Mouse (Mus musculus): ENCODE results near the gene Dr1. TPM values are rescaled to one million over a fixed set of nuclear protein-coding genes. Genes with fewer than 3 reads are reported as not detected.

Dr1 gene
- polyA plus RNA-seq (2014; fragmentation: Illumina TruSeq; extraction: RNeasy Lipid Tissue Mini Kit (QIAGEN cat#74804); ENCODE audit: low read depth, low replicate concordance), result 187 TPM

GRCm38 (mm10) chr5:108268127-108269062 is at the start of gene Dr1:
Dr1 (plus strand) TSS chr5:108268897.

GRCm38 (mm10) chr5:108312224-108313064 is 43.7 kb downstream of the Dr1 start, which contains the start of gene Pigg:
Pigg (plus strand) TSS chr5:108312609.

Other genes starting within 250 kb of the Dr1 start
- gene Mtf2, start 203.2 kb upstream of the Dr1 start, polyA plus RNA-seq (2014; fragmentation: Illumina TruSeq; extraction: RNeasy Lipid Tissue Mini Kit (QIAGEN cat#74804); ENCODE audit: low read depth, low replicate concordance), result 119 TPM
- gene Tmed5, start 136.3 kb upstream of the Dr1 start, polyA plus RNA-seq (2014; fragmentation: Illumina TruSeq; extraction: RNeasy Lipid Tissue Mini Kit (QIAGEN cat#74804); ENCODE audit: low read depth, low replicate concordance), result 28.1 TPM
- 37.5 TPM for gene Ccdc18, start 136.0 kb upstream of the Dr1 start, polyA plus RNA-seq (2014; fragmentation: Illumina TruSeq; extraction: RNeasy Lipid Tissue Mini Kit (QIAGEN cat#74804); ENCODE audit: low read depth, low replicate concordance)
- 12.3 TPM for gene Pigg, start 43.7 kb downstream of the Dr1 start, polyA plus RNA-seq (2014; fragmentation: Illumina TruSeq; extraction: RNeasy Lipid Tissue Mini Kit (QIAGEN cat#74804); ENCODE audit: low read depth, low replicate concordance)
- not detected for gene Gm42517, start 99.0 kb downstream of the Dr1 start, polyA plus RNA-seq (2014; fragmentation: Illumina TruSeq; extraction: RNeasy Lipid Tissue Mini Kit (QIAGEN cat#74804); ENCODE audit: low read depth, low replicate concordance)
- gene Pde6b, start 119.5 kb downstream of the Dr1 start, polyA plus RNA-seq (2014; fragmentation: Illumina TruSeq; extraction: RNeasy Lipid Tissue Mini Kit (QIAGEN cat#74804); ENCODE audit: low read depth, low replicate concordance), result 0.04 TPM
- gene Atp5k, start 165.6 kb downstream of the Dr1 start, polyA plus RNA-seq (2014; fragmentation: Illumina TruSeq; extraction: RNeasy Lipid Tissue Mini Kit (QIAGEN cat#74804); ENCODE audit: low read depth, low replicate concordance), result 30.3 TPM
- gene Mfsd7a, start 180.0 kb downstream of the Dr1 start, polyA plus RNA-seq (2014; fragmentation: Illumina TruSeq; extraction: RNeasy Lipid Tissue Mini Kit (QIAGEN cat#74804); ENCODE audit: low read depth, low replicate concordance), result 0.08 TPM
- gene Pcgf3, start 192.3 kb downstream of the Dr1 start, polyA plus RNA-seq (2014; fragmentation: Illumina TruSeq; extraction: RNeasy Lipid Tissue Mini Kit (QIAGEN cat#74804); ENCODE audit: low read depth, low replicate concordance), result 9.6 TPM

All from testis, adult 10 weeks (tissue).